Mouse (Mus musculus): ENCODE data around the gene Lmbr1l.
A peak's percentile ranks its signal among the peaks of the same experiment; 100 is the strongest.
"Not testable (repeated sequence)": the region's sequence is repeated elsewhere in the genome, so short reads cannot be mapped to it uniquely, and the experiment has no call there.

The Lmbr1l gene

GRCm38 (mm10) chr15:98934217-98934839, 16.3 kb upstream of the Lmbr1l start, which contains the start of gene Tuba1b:
Gene Tuba1b (minus strand): TSS chr15:98934565.
- peak; percentile 85 for DNase-seq (ENCODE audit: low read depth, low spot score)

- peak; percentile 95 for DNase-seq (ENCODE audit: low read depth, low spot score)
Observed at GRCm38 (mm10) chr15:98933833-98934216, 15.8 kb upstream of the Lmbr1l start.

- peak; percentile 17 for DNase-seq (ENCODE audit: low read depth, low spot score)
Observed at GRCm38 (mm10) chr15:98933004-98933671, 15.1 kb upstream of the Lmbr1l start.

GRCm38 (mm10) chr15:98930998-98931397, 13.0 kb upstream of the Lmbr1l start:
- DNase-seq (ENCODE audit: low read depth, low spot score), result no peak

- DNase-seq (ENCODE audit: low read depth, low spot score), result no peak
Observed at GRCm38 (mm10) chr15:98930017-98930734, 12.1 kb upstream of the Lmbr1l start.

GRCm38 (mm10) chr15:98928598-98929240, 10.7 kb upstream of the Lmbr1l start:
- DNase-seq (ENCODE audit: low read depth, low spot score), result peak; percentile 59

GRCm38 (mm10) chr15:98927566-98927965, 9.5 kb upstream of the Lmbr1l start:
- no peak for DNase-seq (ENCODE audit: low read depth, low spot score)

- no peak for DNase-seq (ENCODE audit: low read depth, low spot score)
Observed at GRCm38 (mm10) chr15:98924682-98925081, 6.7 kb upstream of the Lmbr1l start.

- DNase-seq (ENCODE audit: low read depth, low spot score), result no peak
Observed at GRCm38 (mm10) chr15:98923031-98923537, 5.1 kb upstream of the Lmbr1l start.

- DNase-seq (ENCODE audit: low read depth, low spot score), result no peak
Observed at GRCm38 (mm10) chr15:98922581-98922980, 4.5 kb upstream of the Lmbr1l start.

- DNase-seq (ENCODE audit: low read depth, low spot score), result no peak
Observed at GRCm38 (mm10) chr15:98921510-98921909, 3.5 kb upstream of the Lmbr1l start.

- not testable (repeated sequence) for DNase-seq (ENCODE audit: low read depth, low spot score)
Observed at GRCm38 (mm10) chr15:98918499-98918895, 466 bp upstream of the Lmbr1l start.

GRCm38 (mm10) chr15:98917091-98917490, 940 bp downstream of the Lmbr1l start:
- no peak for DNase-seq (ENCODE audit: low read depth, low spot score)

- no peak for DNase-seq (ENCODE audit: low read depth, low spot score)
Observed at GRCm38 (mm10) chr15:98916016-98916415, 2.0 kb downstream of the Lmbr1l start.

GRCm38 (mm10) chr15:98914903-98915302, 3.1 kb downstream of the Lmbr1l start:
- no peak for DNase-seq (ENCODE audit: low read depth, low spot score)

- DNase-seq (ENCODE audit: low read depth, low spot score), result no peak
Observed at GRCm38 (mm10) chr15:98904692-98905091, 13.3 kb downstream of the Lmbr1l start.

GRCm38 (mm10) chr15:98902600-98902999, 15.4 kb downstream of the Lmbr1l start:
- no peak for DNase-seq (ENCODE audit: low read depth, low spot score)

- no peak for DNase-seq (ENCODE audit: low read depth, low spot score)
Observed at GRCm38 (mm10) chr15:98901530-98901929, 16.5 kb downstream of the Lmbr1l start.

GRCm38 (mm10) chr15:98897928-98898800, 19.9 kb downstream of the Lmbr1l start, which contains the start of gene Dhh:
Gene Dhh (minus strand): TSS chr15:98898540.
- no peak for DNase-seq (ENCODE audit: low read depth, low spot score)

GRCm38 (mm10) chr15:98897495-98897894, 20.5 kb downstream of the Lmbr1l start:
- no peak for DNase-seq (ENCODE audit: low read depth, low spot score)
